Mouse (Mus musculus) gastrocnemius, postnatal 25 days (tissue): ENCODE results near the gene Itgb6. TPM values are rescaled to one million over a fixed set of nuclear protein-coding genes. Genes with fewer than 3 reads are reported as not detected.
A peak's percentile ranks its signal among the peaks of the same experiment; 100 is the strongest.

Experiments
- DNase-seq: peaks from one replicate; pipeline ENCODE4 v3.0.0; 2022
- total RNA-seq, 2 experiments: library from RNA; stranded (reverse); gene quantifications; 1 replicate in 1 of 2; 2 replicates in 1 of 2; pipeline ENCODE4 v1.2.3; 2021

The Itgb6 gene
- total RNA-seq, 2 experiments from 2014 or later = 19.1 to 26.1 TPM

GRCm38 (mm10) chr2:60712891-60713290 is 9.6 kb downstream of the Itgb6 start:
- no peak for DNase-seq

GRCm38 (mm10) chr2:60712483-60712882 is 10.0 kb downstream of the Itgb6 start:
- DNase-seq = no peak

GRCm38 (mm10) chr2:60711098-60711880 is 11.2 kb downstream of the Itgb6 start:
- no peak for DNase-seq

GRCm38 (mm10) chr2:60710317-60710716 is 12.1 kb downstream of the Itgb6 start:
- no peak for DNase-seq

- DNase-seq = no peak
These were observed 13.8 kb downstream of the Itgb6 start for GRCm38 (mm10) chr2:60708671-60709070.

- DNase-seq = no peak
These were observed 15.6 kb downstream of the Itgb6 start for GRCm38 (mm10) chr2:60706866-60707265.

- DNase-seq = no peak
These were observed 17.0 kb downstream of the Itgb6 start for GRCm38 (mm10) chr2:60705426-60705825.

GRCm38 (mm10) chr2:60703315-60703714 is 19.1 kb downstream of the Itgb6 start:
- no peak for DNase-seq

- DNase-seq = no peak
These were observed 21.5 kb downstream of the Itgb6 start for GRCm38 (mm10) chr2:60700956-60701355.

- DNase-seq = no peak
These were observed 22.4 kb downstream of the Itgb6 start for GRCm38 (mm10) chr2:60700013-60700412.

GRCm38 (mm10) chr2:60699591-60699990 is 22.9 kb downstream of the Itgb6 start:
- DNase-seq = no peak

GRCm38 (mm10) chr2:60698155-60698554 is 24.3 kb downstream of the Itgb6 start:
- DNase-seq = peak; percentile 54

- no peak for DNase-seq
These were observed 24.9 kb downstream of the Itgb6 start for GRCm38 (mm10) chr2:60697530-60697929.

GRCm38 (mm10) chr2:60696559-60696958 is 25.9 kb downstream of the Itgb6 start:
- no peak for DNase-seq

- no peak for DNase-seq
These were observed 26.7 kb downstream of the Itgb6 start for GRCm38 (mm10) chr2:60695706-60696105.

- no peak for DNase-seq
These were observed 27.9 kb downstream of the Itgb6 start for GRCm38 (mm10) chr2:60694563-60694962.

- DNase-seq = no peak
These were observed 30.2 kb downstream of the Itgb6 start for GRCm38 (mm10) chr2:60692239-60692638.

GRCm38 (mm10) chr2:60690212-60690611 is 32.2 kb downstream of the Itgb6 start:
- no peak for DNase-seq

GRCm38 (mm10) chr2:60688944-60689615 is 33.4 kb downstream of the Itgb6 start:
- DNase-seq = peak; percentile 85

GRCm38 (mm10) chr2:60688150-60688549 is 34.3 kb downstream of the Itgb6 start:
- no peak for DNase-seq

GRCm38 (mm10) chr2:60685973-60686372 is 36.5 kb downstream of the Itgb6 start:
- DNase-seq = no peak

- DNase-seq = no peak
These were observed 38.3 kb downstream of the Itgb6 start for GRCm38 (mm10) chr2:60684168-60684567.

GRCm38 (mm10) chr2:60682554-60682953 is 39.9 kb downstream of the Itgb6 start:
- no peak for DNase-seq

- no peak for DNase-seq
These were observed 48.0 kb downstream of the Itgb6 start for GRCm38 (mm10) chr2:60674413-60674812.
